ENCODE assay signal across 8 mouse cellular contexts in the genomic region with DNA sequence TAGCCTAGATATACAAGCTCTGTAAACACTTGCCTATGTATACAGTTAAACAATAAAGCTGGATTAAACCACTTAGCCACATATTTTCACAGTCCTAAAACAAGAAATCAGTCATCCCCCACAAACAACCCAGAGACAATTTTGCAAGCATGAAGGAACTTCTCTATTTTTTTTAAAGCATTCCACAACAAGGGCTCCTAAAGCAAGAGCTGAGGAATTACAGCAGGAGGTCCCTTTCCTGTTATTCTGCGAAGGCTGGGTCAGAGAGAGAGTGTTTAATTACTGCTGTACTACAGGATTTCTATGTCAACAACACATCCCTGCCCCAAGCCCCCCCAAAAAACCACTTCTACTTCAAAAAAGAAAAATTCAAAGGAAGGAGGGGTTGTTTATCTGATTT. TPM values are rescaled to one million over a fixed set of nuclear protein-coding genes. Genes with fewer than 3 reads are reported as not detected.
DNase-seq lines count a peak whose midpoint lies in the region; ATAC-seq and TF ChIP-seq lines count a peak whose summit lies in the region.

No protein-coding gene starts in this region.

- DNase-seq in lung, embryonic 14.5 days = peak; percentile 52
- DNase-seq in lung, postnatal 36 days = no peak
- no peak for DNase-seq in urinary bladder, adult 18-20 months (ENCODE audit: low spot score in 2 of 2)
- no peak for DNase-seq in cerebellum, adult 8-10 months
- no peak for DNase-seq in cerebellum, adult 11 months

- H3K4me3 ChIP-seq in lung, embryonic 14.5 days (ENCODE audit: low read depth, low read length) = peak overlapping the region; percentile 94
- peak overlapping the region; percentile 96 for H3K4me3 ChIP-seq in forebrain, embryonic 12.5 days (replicated peaks)
- peak overlapping the region; percentile 94 for H3K4me3 ChIP-seq in limb, embryonic 15.5 days
- H3K4me3 ChIP-seq in stomach, embryonic 16.5 days (replicated peaks; ENCODE audit: low read length) = peak overlapping the region; percentile 92

- no peak for TF ChIP-seq CTCF in lung, embryonic 14.5 days (IDR thresholded peaks at IDR 0.05; ENCODE audit: low read depth)

- ATAC-seq in lung, embryonic 14.5 days (ENCODE audit: insufficient read depth) = no peak
- no peak for ATAC-seq in forebrain, embryonic 12.5 days (ENCODE audit: low FRiP score)
- ATAC-seq in limb, embryonic 15.5 days (ENCODE audit: insufficient number of reproducible peaks, low FRiP score, low TSS enrichment, low read depth) = no peak
- ATAC-seq in stomach, embryonic 16.5 days (ENCODE audit: insufficient read depth, low FRiP score) = no peak

- H3K27me3 ChIP-seq in lung, embryonic 14.5 days (ENCODE audit: insufficient read depth, low read length) = no peaks in the 10 kb centered on the region
- H3K27me3 ChIP-seq in forebrain, embryonic 12.5 days = 0 out of 2 replicates have a peak, but pooled peaks cover 6% of the 10 kb centered on the region
- H3K27me3 ChIP-seq in limb, embryonic 15.5 days = no peaks in the 10 kb centered on the region
- H3K27me3 ChIP-seq in stomach, embryonic 16.5 days (ENCODE audit: control insufficient read depth, insufficient read depth, low read length) = no peaks in the 10 kb centered on the region

- WGBS in lung, embryonic 14.5 days = 3% methylated on average over 1 of the region's 1 CpGs
- 0% methylated on average over 1 of the region's 1 CpGs for WGBS in forebrain, embryonic 12.5 days
- 0% methylated on average over 1 of the region's 1 CpGs for WGBS in limb, embryonic 15.5 days
- 5% methylated on average over 1 of the region's 1 CpGs for WGBS in stomach, embryonic 16.5 days

- peak overlapping the region; percentile 46; the same call in 1 of the 2 replicates for H3K27ac ChIP-seq in lung, embryonic 14.5 days (ENCODE audit: low read depth)
- no peak overlapping the region for H3K27ac ChIP-seq in forebrain, embryonic 12.5 days
- H3K27ac ChIP-seq in limb, embryonic 15.5 days = no peak overlapping the region
- 0 out of 2 replicates have a peak overlapping the region, but pooled peaks have one; percentile 42 for H3K27ac ChIP-seq in stomach, embryonic 16.5 days (ENCODE audit: low read length)

- H3K9me3 ChIP-seq in lung, embryonic 14.5 days (ENCODE audit: low read depth, low read length) = no peaks in the 10 kb centered on the region
- H3K9me3 ChIP-seq in forebrain, embryonic 12.5 days = no peaks in the 10 kb centered on the region
- no peaks in the 10 kb centered on the region for H3K9me3 ChIP-seq in limb, embryonic 15.5 days
- no peaks in the 10 kb centered on the region for H3K9me3 ChIP-seq in stomach, embryonic 16.5 days (replicated peaks; ENCODE audit: control insufficient read depth, low read length)

- peak overlapping the region; percentile 94 for H3K9ac ChIP-seq in lung, embryonic 14.5 days
- peak overlapping the region; percentile 87 for H3K9ac ChIP-seq in forebrain, embryonic 12.5 days
- no peak overlapping the region for H3K9ac ChIP-seq in limb, embryonic 15.5 days
- peak overlapping the region; percentile 95 for H3K9ac ChIP-seq in stomach, embryonic 16.5 days (ENCODE audit: low read length)

- H3K36me3 ChIP-seq in lung, embryonic 14.5 days (ENCODE audit: insufficient read depth) = no peaks in the 10 kb centered on the region
- 0 out of 2 replicates have a peak, but pooled peaks cover 6% of the 10 kb centered on the region for H3K36me3 ChIP-seq in forebrain, embryonic 12.5 days (replicated peaks)
- H3K36me3 ChIP-seq in limb, embryonic 15.5 days = no peaks in the 10 kb centered on the region
- H3K36me3 ChIP-seq in stomach, embryonic 16.5 days (ENCODE audit: control insufficient read depth, insufficient read depth, low read length) = no peaks in the 10 kb centered on the region

- peaks cover 16% of the 10 kb centered on the region for H3K4me1 ChIP-seq in lung, embryonic 14.5 days (ENCODE audit: insufficient read depth)
- H3K4me1 ChIP-seq in forebrain, embryonic 12.5 days = peaks cover 37% of the 10 kb centered on the region
- H3K4me1 ChIP-seq in limb, embryonic 15.5 days = peaks cover 20% of the 10 kb centered on the region
- H3K4me1 ChIP-seq in stomach, embryonic 16.5 days (ENCODE audit: control insufficient read depth, insufficient read depth, low read length) = peaks cover 15% of the 10 kb centered on the region

- peak overlapping the region; percentile 83 for H3K4me2 ChIP-seq in lung, embryonic 14.5 days
- H3K4me2 ChIP-seq in forebrain, embryonic 12.5 days = peak overlapping the region; percentile 79
- H3K4me2 ChIP-seq in limb, embryonic 15.5 days = peak overlapping the region; percentile 91
- H3K4me2 ChIP-seq in stomach, embryonic 16.5 days (ENCODE audit: low read depth, low read length) = peak overlapping the region; percentile 91

RNA-seq across cellular contexts. Expression of gene Camsap2, which starts 1.6 kb away (rescaled TPM):
- polyA plus RNA-seq in lung, embryonic 14.5 days (2014; fragmentation: Nextera tagmentation; extraction: Ambion mirVana) = 18.2 and 20.0 TPM in 2 replicates
- polyA plus RNA-seq in forebrain, embryonic 12.5 days (2016; fragmentation: Nextera tagmentation; extraction: Ambion mirVana) = 33.3 and 33.4 TPM in 2 replicates
- 9.4 and 11.0 TPM in 2 replicates for polyA plus RNA-seq in limb, embryonic 15.5 days (2015; fragmentation: Nextera tagmentation; extraction: Ambion mirVana)
- polyA plus RNA-seq in stomach, embryonic 16.5 days (2015; fragmentation: Nextera tagmentation; extraction: Ambion mirVana) = 9.2 and 9.3 TPM in 2 replicates

Comparison
In these comparisons a context has a peak if more than half of its experiments do, and no peak if none do; other contexts are left out.
1. H3K27ac ChIP-seq: peak in lung, embryonic 14.5 days (single experiment) and stomach, embryonic 16.5 days (single experiment); none in forebrain, embryonic 12.5 days (single experiment) and limb, embryonic 15.5 days (single experiment).
2. Peak in every context shown above with its lines, with median percentiles within 50 percentile points of each other: H3K4me2 ChIP-seq and H3K4me3 ChIP-seq.